Mouse (Mus musculus): ENCODE measurements around the gene Rassf10.

Rassf10 gene

GRCm38 (mm10) chr7:112955955-112956354 is 2.2 kb downstream of the Rassf10 start:
- in situ Hi-C loops (cut with MboI; ENCODE audit: low sequenced_read_pairs), result no loop called here

DNA sequence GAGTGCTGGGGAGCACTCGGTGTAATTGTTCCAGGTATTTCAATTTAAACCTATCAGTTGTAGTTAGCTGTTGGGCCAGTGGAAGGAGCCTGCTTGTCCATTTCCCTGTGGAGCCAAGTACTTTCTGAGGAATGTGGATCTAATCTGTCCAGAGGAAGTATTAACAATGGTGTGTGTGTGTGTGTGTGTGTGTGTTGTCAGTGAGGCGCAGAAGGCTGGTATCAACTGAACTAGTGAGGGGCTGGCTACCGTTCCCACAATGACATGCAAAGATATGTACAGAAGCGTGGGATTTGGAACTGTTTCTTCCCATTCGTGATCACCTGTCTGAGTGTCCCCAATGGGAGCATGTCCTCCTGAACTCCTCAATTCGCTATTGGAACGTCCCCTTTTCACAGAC is 3.2 kb downstream of the Rassf10 start:
- in situ Hi-C loops (cut with MboI; ENCODE audit: low sequenced_read_pairs), result no loop called here

GRCm38 (mm10) chr7:112957630-112958029 is 3.9 kb downstream of the Rassf10 start:
- in situ Hi-C loops (cut with MboI; ENCODE audit: low sequenced_read_pairs), result no loop called here

DNA sequence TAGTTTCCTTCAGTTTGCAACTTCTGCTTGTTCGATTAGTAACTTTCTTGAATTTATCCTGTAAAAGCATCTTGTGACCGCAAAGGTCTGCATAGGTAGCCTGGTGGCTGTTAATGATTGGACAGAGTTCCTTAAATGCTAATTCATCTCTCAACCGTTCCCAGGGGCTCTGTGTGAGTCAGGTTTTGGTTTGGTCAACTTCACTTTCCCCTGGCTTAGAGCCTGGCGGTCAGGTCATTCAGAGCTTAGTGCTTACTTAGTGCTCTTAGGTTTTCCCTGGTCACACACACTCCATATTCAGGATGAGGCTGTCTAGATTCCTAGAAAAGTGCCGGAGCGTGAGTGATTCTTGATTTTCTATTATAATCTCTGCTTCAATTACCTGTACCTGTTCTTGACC is 12.6 kb downstream of the Rassf10 start:
- in situ Hi-C loops (cut with MboI; ENCODE audit: low sequenced_read_pairs), result no loop called here

DNA sequence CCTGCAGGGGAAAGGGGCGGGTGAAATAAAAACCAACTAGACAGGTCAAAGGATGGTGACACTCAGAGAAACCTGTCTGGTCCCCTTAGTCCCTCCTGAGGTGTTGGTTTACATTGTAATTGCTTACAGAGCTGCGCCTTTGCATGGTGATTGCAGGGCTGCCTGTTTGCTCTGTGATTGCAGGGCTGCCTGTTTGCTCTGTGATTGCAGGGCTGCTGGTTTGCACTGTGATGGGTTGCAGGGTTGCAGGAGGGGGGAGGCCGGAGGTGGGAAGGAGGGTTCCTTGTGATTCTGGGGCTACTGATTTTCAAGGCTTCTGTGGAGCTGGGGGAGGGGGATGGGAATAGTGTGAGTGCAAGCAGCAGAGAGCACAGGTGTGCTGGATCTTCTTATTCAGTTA is 13.0 kb downstream of the Rassf10 start:
- in situ Hi-C loops (cut with MboI; ENCODE audit: low sequenced_read_pairs), result no loop called here

GRCm38 (mm10) chr7:112983316-112983715 is 29.6 kb downstream of the Rassf10 start:
- in situ Hi-C loops (cut with MboI; ENCODE audit: low sequenced_read_pairs), result no loop called here

DNA sequence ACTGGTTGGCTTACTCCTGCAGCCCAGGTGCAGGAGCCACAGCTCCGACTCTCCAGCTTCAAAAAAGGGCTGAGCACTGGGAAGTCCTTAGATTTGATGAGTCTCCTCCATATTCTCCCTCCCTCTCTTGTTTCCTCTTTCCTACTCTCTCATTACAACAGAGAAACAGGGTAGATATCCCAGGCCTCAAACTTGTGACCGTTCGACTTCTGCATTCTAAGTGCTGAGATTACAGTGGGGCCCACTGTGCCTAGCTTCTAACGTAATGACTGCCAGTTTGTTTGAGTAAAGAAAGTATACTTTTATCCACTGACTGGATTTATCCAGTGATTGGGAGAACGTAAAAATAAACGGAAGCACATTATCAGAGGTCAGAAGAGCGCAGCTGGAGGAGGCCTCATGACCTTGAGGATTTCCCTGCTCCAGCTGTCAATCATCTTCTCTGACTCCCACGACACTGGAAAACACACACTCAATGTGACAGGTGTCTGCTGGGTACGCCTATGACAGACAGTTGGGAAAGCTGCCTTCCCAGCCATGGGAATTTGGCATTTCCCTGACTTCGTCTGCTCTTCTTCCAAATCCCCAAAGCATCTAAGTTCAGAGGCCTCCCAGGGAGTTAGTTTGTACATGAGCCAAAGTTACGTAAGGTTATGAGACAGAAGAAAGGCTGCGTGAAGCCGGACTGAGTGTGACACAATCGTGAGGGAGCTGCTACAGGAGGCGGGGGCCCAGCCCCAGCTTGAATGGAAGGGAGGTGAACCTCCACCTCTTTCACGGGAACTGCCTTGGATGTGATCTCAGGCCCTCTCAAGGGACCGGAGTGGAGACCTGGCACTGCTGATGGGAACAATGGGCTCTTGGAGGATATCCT is 31.2 kb downstream of the Rassf10 start:
- in situ Hi-C loops (cut with MboI; ENCODE audit: low sequenced_read_pairs), result no loop called here

DNA sequence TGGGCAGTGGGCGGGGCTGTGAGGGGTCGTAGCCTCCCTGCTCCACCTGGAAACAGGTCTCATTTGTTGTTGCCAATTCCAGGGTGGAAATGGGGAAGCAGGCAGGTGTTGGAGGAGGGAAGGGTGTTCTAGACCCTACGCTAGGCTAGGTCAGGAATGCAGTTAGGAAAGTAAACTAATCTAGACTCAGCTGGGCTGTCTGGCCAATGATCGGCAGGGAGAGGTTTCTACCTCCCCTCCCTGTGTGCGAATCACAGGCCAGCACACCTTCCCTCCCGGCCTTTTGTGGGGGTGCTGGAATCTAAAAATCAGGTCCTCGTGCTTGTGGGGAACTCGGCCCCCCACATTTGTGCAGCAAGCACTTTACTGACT is 31.8 kb downstream of the Rassf10 start:
- in situ Hi-C loops (cut with MboI; ENCODE audit: low sequenced_read_pairs), result no loop called here

- in situ Hi-C loops (cut with MboI; ENCODE audit: low sequenced_read_pairs), result no loop called here
Observed at GRCm38 (mm10) chr7:112992928-112993327, 39.2 kb downstream of the Rassf10 start.

DNA sequence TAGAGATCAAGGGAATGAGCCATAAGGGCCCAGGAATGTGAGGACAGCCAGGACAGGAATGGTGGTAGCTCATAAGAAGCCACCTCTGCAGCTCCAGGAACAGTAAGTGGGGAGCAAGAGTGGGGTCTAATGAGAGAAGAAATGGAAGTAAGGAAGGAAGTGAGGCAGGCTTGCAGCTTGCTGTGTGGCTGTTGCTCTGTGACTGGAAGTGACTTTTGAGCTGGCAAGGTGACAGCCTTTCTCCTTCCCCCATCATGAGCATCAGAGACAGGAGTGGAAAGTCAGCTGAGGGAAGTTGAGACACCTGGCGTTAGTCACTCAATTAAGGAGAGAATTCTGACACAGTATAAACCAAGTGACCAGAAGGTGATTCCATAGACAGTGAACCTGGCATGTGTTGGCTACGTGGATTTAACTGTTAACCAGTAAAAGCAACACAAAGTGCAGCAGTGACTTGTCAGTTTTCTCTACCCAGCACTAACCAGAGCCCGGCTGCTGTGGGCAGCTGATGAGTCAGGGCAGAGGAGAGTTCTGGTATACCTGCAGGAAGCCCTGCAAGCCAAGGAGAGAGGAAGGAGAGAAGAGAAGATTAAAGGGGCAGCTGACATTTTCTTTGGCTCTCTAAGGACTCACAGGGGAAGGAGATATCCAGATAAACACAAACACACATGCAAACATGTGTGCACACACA is 49.9 kb downstream of the Rassf10 start:
- in situ Hi-C loops (cut with MboI; ENCODE audit: low sequenced_read_pairs), result no loop called here

DNA sequence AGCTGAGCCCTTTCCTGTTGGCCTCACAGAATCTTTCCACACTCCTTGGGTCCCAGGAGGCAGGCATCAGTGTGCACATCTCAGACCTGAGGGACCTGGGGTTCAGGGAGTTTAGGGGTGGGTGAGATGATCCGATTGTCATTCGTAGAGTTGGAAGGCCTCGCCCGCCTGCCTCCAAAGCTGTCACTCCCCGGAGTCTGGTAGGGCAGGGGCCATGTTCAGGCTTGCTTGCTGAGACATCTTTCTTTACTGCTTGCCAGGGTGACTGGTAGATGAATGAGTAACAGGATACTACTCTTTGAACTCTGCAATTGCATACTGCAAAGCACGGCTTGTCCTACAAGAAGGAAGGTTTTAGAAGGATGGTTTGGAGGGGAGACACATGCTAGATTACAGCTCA is 52.0 kb downstream of the Rassf10 start:
- in situ Hi-C loops (cut with MboI; ENCODE audit: low sequenced_read_pairs), result no loop called here
